Mouse (Mus musculus) ES-Bruce4 (cell line): ENCODE data around the gene Arfgap1. TPM values are rescaled to one million over a fixed set of nuclear protein-coding genes. Genes with fewer than 3 reads are reported as not detected.

ENCODE experiments used
- H3K27ac ChIP-seq: 2 replicates; pipeline ENCODE4 v1.5.1; 2012; ENCODE audit warnings: low read length, inconsistent platforms; ENCODE audit not compliant: insufficient read depth
- H3K27me3 ChIP-seq: 2 replicates; pipeline ENCODE4 v1.6.1; 2012; ENCODE audit warnings: mild to moderate bottlenecking, low read length, inconsistent platforms; ENCODE audit not compliant: control insufficient read depth, poor library complexity, insufficient read depth, severe bottlenecking
- H3K36me3 ChIP-seq: 2 replicates; pipeline ENCODE4 v1.6.1; 2012; ENCODE audit warnings: inconsistent platforms, mild to moderate bottlenecking, low read length, moderate library complexity; ENCODE audit not compliant: control insufficient read depth, poor library complexity, insufficient read depth, severe bottlenecking
- H3K4me1 ChIP-seq: one replicate; pipeline ENCODE4 v1.8.1; 2011; ENCODE audit warnings: low read length; ENCODE audit not compliant: control insufficient read depth, insufficient read depth
- H3K4me3 ChIP-seq: 2 replicates; pipeline ENCODE4 v1.5.1; 2011; ENCODE audit warnings: low read depth, mild to moderate bottlenecking, low read length
- H3K9ac ChIP-seq: 2 replicates; pipeline ENCODE4 v1.6.1; 2012; ENCODE audit warnings: low read depth, mild to moderate bottlenecking, inconsistent platforms; ENCODE audit not compliant: poor library complexity, severe bottlenecking
- H3K9me3 ChIP-seq: replicated peaks from 2 replicates; pipeline ENCODE4 v1.6.1; 2012; ENCODE audit warnings: mild to moderate bottlenecking, low read length, inconsistent platforms; ENCODE audit not compliant: control insufficient read depth, poor library complexity, insufficient read depth, severe bottlenecking
- CTCF ChIP-seq: IDR thresholded peaks from one replicate; pipeline ENCODE4 v1.8.1; 2011; ENCODE audit warnings: low read depth, low read length
- EP300 ChIP-seq: IDR thresholded peaks from 2 replicates; pipeline ENCODE4 v1.6.1; 2011; ENCODE audit warnings: low read depth, low read length; ENCODE audit not compliant: insufficient read depth
- POLR2A ChIP-seq: IDR thresholded peaks from one replicate; pipeline ENCODE4 v1.8.1; 2011; ENCODE audit warnings: low read length; ENCODE audit not compliant: insufficient read depth
- polyA plus RNA-seq: library from polyadenylated mRNA; stranded (reverse); fragments of >200 nt; gene quantifications from 2 replicates; pipeline ENCODE4 v1.2.4, GENCODE M21; 2011; ENCODE audit warnings: low read depth; ENCODE audit not compliant: missing spikeins, insufficient read depth, insufficient read length

Gene Arfgap1
- polyA plus RNA-seq, 1 experiment = 37.2 TPM

GRCm38 (mm10) chr2:180987432-180988030, 20.5 kb downstream of the Arfgap1 start:
- H3K4me3 ChIP-seq = no peak overlapping the region
- peaks cover 7% of the 10 kb centered on the region for H3K4me1 ChIP-seq
- TF ChIP-seq CTCF (no peak), EP300 (no peak), POLR2A (no peak)
- H3K36me3 ChIP-seq = no peaks in the 10 kb centered on the region
- no peaks in the 10 kb centered on the region for H3K9me3 ChIP-seq
- no peaks in the 10 kb centered on the region for H3K27me3 ChIP-seq
- no peak overlapping the region for H3K9ac ChIP-seq
- no peak overlapping the region for H3K27ac ChIP-seq

GRCm38 (mm10) chr2:180988347-180988913, 21.4 kb downstream of the Arfgap1 start:
- peaks cover 7% of the 10 kb centered on the region for H3K4me1 ChIP-seq
- H3K27ac ChIP-seq = no peak overlapping the region
- H3K36me3 ChIP-seq = no peaks in the 10 kb centered on the region
- H3K27me3 ChIP-seq = no peaks in the 10 kb centered on the region
- H3K4me3 ChIP-seq = no peak overlapping the region
- no peaks in the 10 kb centered on the region for H3K9me3 ChIP-seq
- TF ChIP-seq CTCF (no peak), EP300 (no peak), POLR2A (no peak)
- no peak overlapping the region for H3K9ac ChIP-seq

- TF ChIP-seq EP300 (no peak), POLR2A (no peak), CTCF (no peak)
- Histone ChIP-seq H3K4me1 (peaks cover 7% of the 10 kb centered on the region), H3K27me3 (no peaks in the 10 kb centered on the region), H3K9ac (no peak overlapping the region), H3K9me3 (no peaks in the 10 kb centered on the region), H3K36me3 (no peaks in the 10 kb centered on the region), H3K27ac (no peak overlapping the region), H3K4me3 (no peak overlapping the region)
Measured at GRCm38 (mm10) chr2:180988948-180989347, 21.9 kb downstream of the Arfgap1 start.

- H3K4me3 ChIP-seq = no peak overlapping the region
Measured at GRCm38 (mm10) chr2:180990347-180990746, 23.3 kb downstream of the Arfgap1 start.

GRCm38 (mm10) chr2:180994360-180994759, 27.3 kb downstream of the Arfgap1 start:
- Histone ChIP-seq H3K4me3 (no peak overlapping the region), H3K9ac (no peak overlapping the region), H3K9me3 (no peaks in the 10 kb centered on the region), H3K27ac (no peak overlapping the region), H3K4me1 (no peaks in the 10 kb centered on the region), H3K27me3 (no peaks in the 10 kb centered on the region), H3K36me3 (no peaks in the 10 kb centered on the region)
- TF ChIP-seq EP300 (no peak), POLR2A (no peak), CTCF (no peak)

More at GRCm38 (mm10) chr2:180990347-180990746, 23.3 kb downstream of the Arfgap1 start:
- H3K4me1 ChIP-seq = peaks cover 5% of the 10 kb centered on the region
- H3K9me3 ChIP-seq = no peaks in the 10 kb centered on the region
- H3K27ac ChIP-seq = no peak overlapping the region
- H3K9ac ChIP-seq = no peak overlapping the region
- TF ChIP-seq EP300 (no peak), POLR2A (no peak), CTCF (no peak)
- no peaks in the 10 kb centered on the region for H3K36me3 ChIP-seq
- H3K27me3 ChIP-seq = no peaks in the 10 kb centered on the region

GRCm38 (mm10) chr2:180995457-180995856, 28.4 kb downstream of the Arfgap1 start:
- no peaks in the 10 kb centered on the region for H3K4me1 ChIP-seq
- H3K27me3 ChIP-seq = no peaks in the 10 kb centered on the region
- no peak for TF ChIP-seq EP300
- no peak for TF ChIP-seq POLR2A
- no peak for TF ChIP-seq CTCF
- no peaks in the 10 kb centered on the region for H3K36me3 ChIP-seq
- H3K4me3 ChIP-seq = no peak overlapping the region
- no peak overlapping the region for H3K9ac ChIP-seq
- H3K27ac ChIP-seq = no peak overlapping the region
- H3K9me3 ChIP-seq = no peaks in the 10 kb centered on the region
